Mouse (Mus musculus) thymus, adult 2 months (tissue): ENCODE measurements at regions not wholly inside any gene's neighbourhood (a gene's known extent, or its start where the extent isn't known, plus 50 kb on each side); places are given as distances from the start of the nearest gene placed in this dataset.

Experiments used
- CTCF ChIP-seq: fragments of 200-500 bp; IDR thresholded peaks from 2 replicates; pipeline ENCODE4 v1.5.1; 2012; ENCODE audit warnings: mild to moderate bottlenecking, control low read depth, low read length, moderate library complexity, borderline replicate concordance; ENCODE audit not compliant: control insufficient read depth, poor library complexity, insufficient read depth; ENCODE audit errors: extremely low read depth
- POLR2A ChIP-seq: fragments of 200-500 bp; IDR thresholded peaks from 2 replicates; pipeline ENCODE4 v1.6.1; 2012; ENCODE audit warnings: mild to moderate bottlenecking, low read length, control low read depth, moderate library complexity; ENCODE audit not compliant: control insufficient read depth, poor library complexity, insufficient read depth; ENCODE audit errors: extremely low read depth

DNA sequence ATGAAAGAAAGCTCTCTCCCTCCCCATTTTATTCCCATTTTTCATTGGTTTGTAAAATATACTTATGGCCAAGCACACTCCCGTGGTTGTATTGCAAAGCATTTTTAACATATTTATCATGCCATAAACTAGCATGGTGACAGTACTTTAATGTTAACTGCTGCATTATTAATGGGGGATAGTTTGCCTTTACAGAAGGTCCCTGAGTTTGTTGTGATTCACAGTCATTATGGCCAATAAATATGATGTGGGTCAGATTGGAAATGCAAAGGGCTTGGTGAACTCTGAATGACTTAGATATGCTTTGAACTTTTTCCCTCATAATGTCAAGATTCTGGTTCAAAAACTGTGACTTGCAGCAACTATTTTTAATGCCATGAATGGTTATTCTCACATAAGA lies 157.1 kb downstream of the Fam174a start:
- TF ChIP-seq CTCF, result no peak
- TF ChIP-seq POLR2A, result no peak
